Mouse (Mus musculus) kidney, postnatal 0 days (tissue): Measurements from ENCODE around the gene Trim56. TPM values are rescaled to one million over a fixed set of nuclear protein-coding genes. Genes with fewer than 3 reads are reported as not detected.
A peak's percentile ranks its signal among the peaks of the same experiment; 100 is the strongest.
"Not testable (repeated sequence)": the region's sequence is repeated elsewhere in the genome, so short reads cannot be mapped to it uniquely, and the experiment has no call there.

Experiments
- ATAC-seq: fragments of 200-750 bp; cut with Nextera tagmentation; replicated peaks from 2 replicates; pipeline ENCODE4 v1.8.0; 2017; ENCODE audit warnings: low read depth, moderate number of reproducible peaks, moderate TSS enrichment, moderate library complexity; ENCODE audit not compliant: low FRiP score
- DNase-seq: peaks from one replicate; pipeline ENCODE4 v3.0.0-alpha.2; 2016; ENCODE audit warnings: low spot score
- H3K27ac ChIP-seq: fragments of 300-500 bp; sonication (generic); 2 replicates; pipeline ENCODE4 v1.5.1; 2014; ENCODE audit warnings: mild to moderate bottlenecking
- H3K27me3 ChIP-seq: fragments of 300-500 bp; sonication (generic); 2 replicates; pipeline ENCODE4 v1.6.1; 2014; ENCODE audit warnings: low read length, mixed read lengths; ENCODE audit not compliant: insufficient read depth
- H3K36me3 ChIP-seq: fragments of 300-500 bp; sonication (generic); 2 replicates; pipeline ENCODE4 v1.6.1; 2014; ENCODE audit warnings: low read length, mixed read lengths; ENCODE audit not compliant: insufficient read depth
- H3K4me1 ChIP-seq: fragments of 300-500 bp; sonication (generic); replicated peaks from 2 replicates; pipeline ENCODE4 v1.6.1; 2014; ENCODE audit warnings: antibody characterized with exemption, low read length, mixed read lengths; ENCODE audit not compliant: insufficient read depth
- H3K4me2 ChIP-seq: fragments of 300-500 bp; sonication (generic); 2 replicates; pipeline ENCODE4 v1.6.1; 2014; ENCODE audit warnings: mild to moderate bottlenecking, low read length, moderate library complexity, mixed read lengths
- H3K4me3 ChIP-seq: fragments of 300-500 bp; sonication (generic); replicated peaks from 2 replicates; pipeline ENCODE4 v1.5.1; 2014; ENCODE audit warnings: low read depth, low read length
- H3K9ac ChIP-seq: fragments of 300-500 bp; sonication (generic); 2 replicates; pipeline ENCODE4 v1.6.1; 2014; ENCODE audit warnings: low read depth, low read length
- H3K9me3 ChIP-seq: fragments of 300-500 bp; sonication (generic); replicated peaks from 2 replicates; pipeline ENCODE4 v1.6.1; 2016; ENCODE audit warnings: low read length, inconsistent platforms, mixed read lengths
- CTCF ChIP-seq: IDR thresholded peaks from 2 replicates; pipeline ENCODE4 v1.5.1; 2016; ENCODE audit warnings: antibody characterized with exemption, low read depth, mild to moderate bottlenecking, moderate library complexity
- WGBS: fragments of 180-500 bp; shearing (Covaris S2); extraction: QIAGEN DNeasy Blood & Tissue Kit; methylation state at CpG from one replicate; pipeline ENCODE4 v1.1.7; 2014; 5-methylcytosine and 5-hydroxymethylcytosine counted together
- polyA plus RNA-seq: library from polyadenylated mRNA; unstranded; fragments of >200 nt; fragmentation: Nextera tagmentation; extraction: Ambion mirVana; gene quantifications from 2 replicates; pipeline ENCODE4 v1.2.1, GENCODE M21; 2015

The Trim56 gene
- 7.9 and 9.2 TPM in 2 replicates for polyA plus RNA-seq

- DNase-seq: peak; percentile 91
- peak within 1 kb of the TSS; percentile 73 for H3K4me2 ChIP-seq
- H3K36me3 ChIP-seq: peaks cover 21% of the 10 kb centered on the region
- H3K4me3 ChIP-seq: peak within 1 kb of the TSS; percentile 65
- peak; percentile 80 for ATAC-seq
- H3K9ac ChIP-seq: peak within 1 kb of the TSS; percentile 63
- H3K27ac ChIP-seq: peak within 1 kb of the TSS; percentile 69
- H3K4me1 ChIP-seq: no peaks in the 10 kb centered on the region
- no peaks in the 10 kb centered on the region for H3K9me3 ChIP-seq
- 7% methylated on average over 29 of the region's 29 CpGs for WGBS
- no peaks in the 10 kb centered on the region for H3K27me3 ChIP-seq
- TF ChIP-seq CTCF: no peak
These were observed at the start of gene Trim56 for GRCm38 (mm10) chr5:137115866-137116847. TSS of gene Trim56 (minus strand) at chr5:137116209.

GRCm38 (mm10) chr5:137161853-137162252 lies 45.8 kb upstream of the Trim56 start:
- 73% methylated on average over 4 of the region's 4 CpGs for WGBS

GRCm38 (mm10) chr5:137159461-137159860 lies 43.5 kb upstream of the Trim56 start:
- 36% methylated on average over 11 of the region's 11 CpGs for WGBS
- no peak overlapping the region for H3K4me2 ChIP-seq
- H3K9me3 ChIP-seq: no peaks in the 10 kb centered on the region
- H3K27ac ChIP-seq: no peak overlapping the region
- DNase-seq (peak; percentile 18), ATAC-seq (no peak)
- H3K4me3 ChIP-seq: no peak overlapping the region
- TF ChIP-seq CTCF: peak; percentile 70
- H3K4me1 ChIP-seq: no peaks in the 10 kb centered on the region
- no peaks in the 10 kb centered on the region for H3K36me3 ChIP-seq
- H3K27me3 ChIP-seq: no peaks in the 10 kb centered on the region
- H3K9ac ChIP-seq: no peak overlapping the region

More at GRCm38 (mm10) chr5:137161853-137162252, 45.8 kb upstream of the Trim56 start:
- ATAC-seq: no peak
- no peaks in the 10 kb centered on the region for H3K27me3 ChIP-seq
- H3K9me3 ChIP-seq: no peaks in the 10 kb centered on the region
- no peak overlapping the region for H3K27ac ChIP-seq
- no peak for DNase-seq
- no peak overlapping the region for H3K4me2 ChIP-seq
- no peak overlapping the region for H3K9ac ChIP-seq
- H3K36me3 ChIP-seq: no peaks in the 10 kb centered on the region
- no peak for TF ChIP-seq CTCF
- no peaks in the 10 kb centered on the region for H3K4me1 ChIP-seq
- no peak overlapping the region for H3K4me3 ChIP-seq

- H3K4me2 ChIP-seq: no peak overlapping the region
- ATAC-seq (no peak), DNase-seq (no peak)
- no peak for TF ChIP-seq CTCF
- no peak overlapping the region for H3K27ac ChIP-seq
- H3K4me3 ChIP-seq: no peak overlapping the region
- 89% methylated on average over 5 of the region's 5 CpGs for WGBS
- no peaks in the 10 kb centered on the region for H3K27me3 ChIP-seq
- no peaks in the 10 kb centered on the region for H3K36me3 ChIP-seq
- H3K9ac ChIP-seq: no peak overlapping the region
- H3K9me3 ChIP-seq: no peaks in the 10 kb centered on the region
- no peaks in the 10 kb centered on the region for H3K4me1 ChIP-seq
These were observed 37.3 kb upstream of the Trim56 start for GRCm38 (mm10) chr5:137153289-137153688.

- Histone ChIP-seq H3K36me3 (no peaks in the 10 kb centered on the region), H3K4me3 (no peak overlapping the region), H3K9me3 (no peaks in the 10 kb centered on the region), H3K9ac (no peak overlapping the region), H3K27me3 (no peaks in the 10 kb centered on the region), H3K4me2 (no peak overlapping the region), H3K27ac (no peak overlapping the region), H3K4me1 (no peaks in the 10 kb centered on the region)
- no peak for TF ChIP-seq CTCF
- DNase-seq (no peak), ATAC-seq (no peak)
- WGBS: 73% methylated on average over 2 of the region's 2 CpGs
These were observed 36.6 kb upstream of the Trim56 start for GRCm38 (mm10) chr5:137152623-137153022.

GRCm38 (mm10) chr5:137149272-137149882 lies 33.4 kb upstream of the Trim56 start, which contains the start of gene Muc3:
TSS of gene Muc3 (minus strand) at chr5:137149322.
- not testable (repeated sequence) for H3K9ac ChIP-seq, H3K4me1 ChIP-seq, H3K4me2 ChIP-seq, H3K9me3 ChIP-seq, DNase-seq, H3K27me3 ChIP-seq, H3K4me3 ChIP-seq, H3K27ac ChIP-seq, H3K36me3 ChIP-seq, ATAC-seq
